ENCODE assay signal across 9 mouse cellular contexts in genomic region chr14:47275417-47275816, GRCm38 (mm10). TPM values are rescaled to one million over a fixed set of nuclear protein-coding genes. Genes with fewer than 3 reads are reported as not detected.
DNase-seq lines count a peak whose midpoint lies in the region; ATAC-seq and TF ChIP-seq lines count a peak whose summit lies in the region.
"Had no signal": no experiment of that assay in that cellular context is flagged by ENCODE, and none has a peak within 500 bp of the region (broad histone marks: within the 10 kb centered on the region; RNA-seq: fewer than 3 reads in every experiment).

No protein-coding gene starts in this region.

- TF ChIP-seq POLR2A in CH12.LX (IDR thresholded peaks at IDR 0.05; ENCODE audit: low read depth, low read length) = no peak

- H3K79me2 ChIP-seq in CH12.LX (replicated peaks; ENCODE audit: control insufficient read depth, extremely low read depth, insufficient read depth, poor library complexity, severe bottlenecking) = peaks cover 54% of the 10 kb centered on the region

- H3K27ac ChIP-seq in CH12.LX (ENCODE audit: insufficient read depth, low read depth) = no peak overlapping the region
- no peak overlapping the region for H3K27ac ChIP-seq in forebrain, embryonic 12.5 days
- H3K27ac ChIP-seq in liver, embryonic 15.5 days (replicated peaks) = peak overlapping the region; percentile 99; the same call in 1 of the 2 replicates

- H3K4me1 ChIP-seq in CH12.LX (ENCODE audit: control insufficient read depth in 1 of 2, insufficient read depth in 2 of 2) = peaks cover 0 to 26% of the 10 kb centered on the region in 2 experiments; a peak in 2 of 4 replicates
- peaks cover 14% of the 10 kb centered on the region for H3K4me1 ChIP-seq in forebrain, embryonic 12.5 days
- peaks cover 21% of the 10 kb centered on the region for H3K4me1 ChIP-seq in liver, embryonic 15.5 days (replicated peaks)

- H3K9ac ChIP-seq in CH12.LX (ENCODE audit: insufficient read depth, low read depth) = peak overlapping the region; percentile 83; the same call in 1 of the 2 replicates
- 0 out of 2 replicates have a peak overlapping the region, but pooled peaks have one; percentile 36 for H3K9ac ChIP-seq in forebrain, embryonic 12.5 days
- H3K9ac ChIP-seq in liver, embryonic 15.5 days = peak overlapping the region; percentile 93

- no peak for TF ChIP-seq EP300 in CH12.LX (IDR thresholded peaks at IDR 0.05; ENCODE audit: low read length)

- H3K27me3 ChIP-seq in CH12.LX (replicated peaks) = no peaks in the 10 kb centered on the region
- H3K27me3 ChIP-seq in forebrain, embryonic 12.5 days = no peaks in the 10 kb centered on the region
- no peaks in the 10 kb centered on the region for H3K27me3 ChIP-seq in liver, embryonic 15.5 days
- H3K27me3 ChIP-seq: Patski had no signal

- no peaks in the 10 kb centered on the region for H3K9me3 ChIP-seq in CH12.LX (replicated peaks; ENCODE audit: low read length)
- H3K9me3 ChIP-seq in forebrain, embryonic 12.5 days = no peaks in the 10 kb centered on the region
- H3K9me3 ChIP-seq in liver, embryonic 15.5 days (replicated peaks) = no peaks in the 10 kb centered on the region

- ATAC-seq in forebrain, embryonic 12.5 days (ENCODE audit: low FRiP score) = no peak
- ATAC-seq in liver, embryonic 15.5 days (ENCODE audit: insufficient read depth) = no peak

- H3K4me2 ChIP-seq in CH12.LX (ENCODE audit: insufficient read depth, low read depth, poor library complexity, severe bottlenecking) = peak overlapping the region; percentile 18
- H3K4me2 ChIP-seq in forebrain, embryonic 12.5 days = peak overlapping the region; percentile 71
- peak overlapping the region; percentile 84 for H3K4me2 ChIP-seq in liver, embryonic 15.5 days

- peaks cover 18 to 39% of the 10 kb centered on the region in 2 experiments for H3K36me3 ChIP-seq in CH12.LX (replicated peaks in 1 of 2; ENCODE audit: control insufficient read depth in 1 of 2, insufficient read depth in 1 of 2, low read length in 1 of 2)
- peaks cover 15% of the 10 kb centered on the region for H3K36me3 ChIP-seq in forebrain, embryonic 12.5 days (replicated peaks)
- peaks cover 50% of the 10 kb centered on the region for H3K36me3 ChIP-seq in liver, embryonic 15.5 days (replicated peaks)

- peak; percentile 48 for TF ChIP-seq RAD21 in CH12.LX (IDR thresholded peaks at IDR 0.05; ENCODE audit: low read depth, low read length)

- peak overlapping the region; percentile 62 to 89 (median 87) for H3K4me3 ChIP-seq in CH12.LX (replicated peaks in 1 of 3; ENCODE audit: low read depth in 2 of 3, low read length in 2 of 3, poor library complexity in 1 of 3)
- H3K4me3 ChIP-seq in forebrain, embryonic 12.5 days (replicated peaks) = peak overlapping the region; percentile 92
- peak overlapping the region; percentile 91 for H3K4me3 ChIP-seq in liver, embryonic 15.5 days (replicated peaks)

- peak in 1 of 2 experiments; percentile 55; a peak in 2 of 4 replicates for TF ChIP-seq CTCF in CH12.LX (conservative IDR thresholded peaks at IDR 0.05 in 1 of 2, IDR thresholded peaks at IDR 0.05 in 1 of 2; ENCODE audit: low read depth in 2 of 2, low read length in 2 of 2)

- intact Hi-C loops in gastrocnemius, postnatal 14 days (cut with DNase I; ENCODE audit: low total_unique reads) = no loop called here

- WGBS in forebrain, embryonic 12.5 days = 21% methylated on average over 3 of the region's 3 CpGs
- WGBS in liver, embryonic 15.5 days (ENCODE audit: insufficient replicate concordance) = 12% methylated on average over 3 of the region's 3 CpGs

- in situ Hi-C loops in CH12.LX (cut with MboI; ENCODE audit: low pct_ligation_motif_present, low pct_unique_long_range_greater_than_20kb, low sequenced_read_pairs) = no loop called here

- dilution Hi-C loops in CH12.LX (cut with MboI; ENCODE audit: extremely low pct_ligation_motif_present, extremely low pct_unique_long_range_greater_than_20kb, low sequenced_read_pairs) = no loop called here

- peak; percentile 10 for DNase-seq in cerebellum, adult 8-10 months
- no peak for DNase-seq in cerebellum, adult 18-20 months
- DNase-seq in CH12.LX (ENCODE audit: extremely low read depth) = no peak
- no peak for DNase-seq in urinary bladder, postnatal 10 days (ENCODE audit: low spot score)
- DNase-seq in right cerebral cortex, postnatal 10 days (ENCODE audit: low spot score in 2 of 2) = no peak
- DNase-seq in gastrocnemius, postnatal 14 days = no peak

TF ChIP-seq in CH12.LX, 34 proteins besides CTCF, POLR2A, EP300 and RAD21:
- TF ChIP-seq IRF4 (IDR thresholded peaks at IDR 0.05; ENCODE audit: low read depth, low read length) = no peak
- TF ChIP-seq JUN (IDR thresholded peaks at IDR 0.05; ENCODE audit: insufficient read depth, low read depth, low read length) = no peak
- peak; percentile 20; the same call in 1 of the 2 replicates for TF ChIP-seq SMC3 (IDR thresholded peaks at IDR 0.05; ENCODE audit: low read depth, low read length)
- TF ChIP-seq NRF1 (IDR thresholded peaks at IDR 0.05; ENCODE audit: low read depth, low read length) = peak; percentile 65
- peak; percentile 1; the same call in 1 of the 2 replicates for TF ChIP-seq SIN3A (IDR thresholded peaks at IDR 0.05; ENCODE audit: low read length)
- TF ChIP-seq MAZ (IDR thresholded peaks at IDR 0.05; ENCODE audit: low read depth, low read length) = no peak
- TF ChIP-seq TBP (conservative IDR thresholded peaks at IDR 0.05; ENCODE audit: low read depth, low read length) = no peak

RNA-seq across cellular contexts. Expression of gene Wdhd1, which starts 1.2 kb away (rescaled TPM):
- total RNA-seq in CH12.LX (2012; rRNA removed) = 37.1 and 46.3 TPM in 2 replicates
- total RNA-seq in CH12.LX (2014; rRNA removed) = 61.4 and 63.2 TPM in 2 replicates
- polyA plus RNA-seq in CH12.LX (2012; ENCODE audit: insufficient read length, low read depth) = 81.0 and 92.8 TPM in 2 replicates
- 46.5 and 50.3 TPM in 2 replicates for polyA plus RNA-seq in forebrain, embryonic 12.5 days (2016; fragmentation: Nextera tagmentation; extraction: Ambion mirVana)
- 32.3 and 33.7 TPM in 2 replicates for polyA plus RNA-seq in liver, embryonic 15.5 days (2015; fragmentation: Nextera tagmentation; extraction: Ambion mirVana)
- total RNA-seq in gastrocnemius, postnatal 14 days (2021) = 1 to 10 TPM; 1.1 to 1.3 TPM

RNA-seq across cellular contexts. Expression of gene Socs4, which starts 1.3 kb away (rescaled TPM):
- total RNA-seq in CH12.LX (2012; rRNA removed) (7.0 and 7.3 TPM in 2 replicates), CH12.LX (2014; rRNA removed) (12.7 and 13.2 TPM in 2 replicates)
- 20.7 and 25.1 TPM in 2 replicates for polyA plus RNA-seq in CH12.LX (2012; ENCODE audit: insufficient read length, low read depth)
- polyA plus RNA-seq in forebrain, embryonic 12.5 days (2016; fragmentation: Nextera tagmentation; extraction: Ambion mirVana) = 4.5 TPM in 2 replicates
- 2.0 and 2.5 TPM in 2 replicates for polyA plus RNA-seq in liver, embryonic 15.5 days (2015; fragmentation: Nextera tagmentation; extraction: Ambion mirVana)
- 1 to 10 TPM; 7.3 to 7.4 TPM for total RNA-seq in gastrocnemius, postnatal 14 days (2021)

RNA-seq across cellular contexts. Expression of gene Mapk1ip1l, which starts 22.6 kb away (rescaled TPM):
- total RNA-seq in CH12.LX (2012; rRNA removed) = 36.6 and 43.0 TPM in 2 replicates
- total RNA-seq in CH12.LX (2014; rRNA removed) = 46.7 and 51.5 TPM in 2 replicates
- polyA plus RNA-seq in CH12.LX (2012; ENCODE audit: insufficient read length, low read depth) = 66.6 and 80.9 TPM in 2 replicates
- 94.4 and 104 TPM in 2 replicates for polyA plus RNA-seq in forebrain, embryonic 12.5 days (2016; fragmentation: Nextera tagmentation; extraction: Ambion mirVana)
- polyA plus RNA-seq in liver, embryonic 15.5 days (2015; fragmentation: Nextera tagmentation; extraction: Ambion mirVana) = 27.0 and 28.0 TPM in 2 replicates
- total RNA-seq in gastrocnemius, postnatal 14 days (2021) = 10 to 100 TPM; 28.6 to 31.9 TPM

Comparison
In these comparisons a context has a peak if more than half of its experiments do, and no peak if none do; other contexts are left out.
1. H3K4me2 ChIP-seq: peak in every context shown above with its lines; median percentile 84 in liver, embryonic 15.5 days; 71 in forebrain, embryonic 12.5 days; 18 in CH12.LX.
2. H3K9ac ChIP-seq: peak in every context shown above with its lines; median percentile 93 in liver, embryonic 15.5 days; 83 in CH12.LX; 36 in forebrain, embryonic 12.5 days.